Mouse (Mus musculus): Measurements from ENCODE around the gene Krtcap2.

GRCm38 (mm10) chr3:89281579-89282290 lies 36.0 kb downstream of the Krtcap2 start:
- TF ChIP-seq CTCF (IDR thresholded peaks at IDR 0.05; ENCODE audit: insufficient read depth, low read depth, low read length) (peak; percentile 81), POLR2A (IDR thresholded peaks at IDR 0.05; ENCODE audit: insufficient read depth, low read depth, low read length) (no peak)
